Mouse (Mus musculus): Measurements from ENCODE around the gene Vmn1r66. TPM values are rescaled to one million over a fixed set of nuclear protein-coding genes. Genes with fewer than 3 reads are reported as not detected.
"Not testable (repeated sequence)": the region's sequence is repeated elsewhere in the genome, so short reads cannot be mapped to it uniquely, and the experiment has no call there.

The Vmn1r66 gene
- polyA plus RNA-seq (2014; fragmentation: Nextera tagmentation; extraction: Ambion mirVana): not detected in 2 replicates

GRCm38 (mm10) chr7:10277906-10278305 lies at the start of gene Vmn1r66:
Vmn1r66 (minus strand) TSS chr7:10278006.
- Histone ChIP-seq H3K27me3 (ENCODE audit: control insufficient read depth, insufficient read depth, low read length) (no peaks in the 10 kb centered on the region), H3K4me3 (ENCODE audit: low read depth, low read length) (no peak within 1 kb of the TSS), H3K9me3 (replicated peaks; ENCODE audit: control insufficient read depth, low read length) (peaks cover 9% of the 10 kb centered on the region; the same call in 1 of the 2 replicates), H3K27ac (ENCODE audit: low read depth, low read length) (no peak within 1 kb of the TSS), H3K9ac (ENCODE audit: low read depth, low read length) (no peak within 1 kb of the TSS), H3K4me2 (no peak within 1 kb of the TSS), H3K4me1 (ENCODE audit: control insufficient read depth, insufficient read depth, low read length) (no peaks in the 10 kb centered on the region), H3K36me3 (ENCODE audit: control insufficient read depth, insufficient read depth, low read length) (no peaks in the 10 kb centered on the region)
- no peak for ATAC-seq (replicated peaks; ENCODE audit: insufficient number of reproducible peaks, low FRiP score, low TSS enrichment)

GRCm38 (mm10) chr7:10325462-10325861 lies 47.7 kb upstream of the Vmn1r66 start:
- WGBS (ENCODE audit: insufficient replicate concordance): 68% methylated on average over 17 of the region's 20 CpGs
- H3K9ac ChIP-seq (ENCODE audit: low read depth, low read length); ATAC-seq (replicated peaks; ENCODE audit: insufficient number of reproducible peaks, low FRiP score, low TSS enrichment); H3K4me1 ChIP-seq (ENCODE audit: control insufficient read depth, insufficient read depth, low read length); H3K4me3 ChIP-seq (ENCODE audit: low read depth, low read length); H3K27ac ChIP-seq (ENCODE audit: low read depth, low read length); H3K9me3 ChIP-seq (replicated peaks; ENCODE audit: control insufficient read depth, low read length); H3K27me3 ChIP-seq (ENCODE audit: control insufficient read depth, insufficient read depth, low read length); H3K4me2 ChIP-seq; H3K36me3 ChIP-seq (ENCODE audit: control insufficient read depth, insufficient read depth, low read length): not testable (repeated sequence)

GRCm38 (mm10) chr7:10252075-10252474 lies 25.7 kb downstream of the Vmn1r66 start:
- H3K9me3 ChIP-seq (replicated peaks; ENCODE audit: control insufficient read depth, low read length): peaks cover 29% of the 10 kb centered on the region
- H3K4me3 ChIP-seq (ENCODE audit: low read depth, low read length): no peak overlapping the region
- H3K36me3 ChIP-seq (ENCODE audit: control insufficient read depth, insufficient read depth, low read length): no peaks in the 10 kb centered on the region
- no peak for ATAC-seq (replicated peaks; ENCODE audit: insufficient number of reproducible peaks, low FRiP score, low TSS enrichment)
- no peaks in the 10 kb centered on the region for H3K4me1 ChIP-seq (ENCODE audit: control insufficient read depth, insufficient read depth, low read length)
- H3K4me2 ChIP-seq: no peak overlapping the region
- H3K9ac ChIP-seq (ENCODE audit: low read depth, low read length): no peak overlapping the region
- H3K27me3 ChIP-seq (ENCODE audit: control insufficient read depth, insufficient read depth, low read length): no peaks in the 10 kb centered on the region
- no peak overlapping the region for H3K27ac ChIP-seq (ENCODE audit: low read depth, low read length)
- 86% methylated on average over 13 of the region's 13 CpGs for WGBS (ENCODE audit: insufficient replicate concordance)

GRCm38 (mm10) chr7:10249146-10249545 lies 28.7 kb downstream of the Vmn1r66 start:
- no peak overlapping the region for H3K9ac ChIP-seq (ENCODE audit: low read depth, low read length)
- H3K4me1 ChIP-seq (ENCODE audit: control insufficient read depth, insufficient read depth, low read length): no peaks in the 10 kb centered on the region
- H3K9me3 ChIP-seq (replicated peaks; ENCODE audit: control insufficient read depth, low read length): peaks cover 22% of the 10 kb centered on the region
- ATAC-seq (replicated peaks; ENCODE audit: insufficient number of reproducible peaks, low FRiP score, low TSS enrichment): no peak
- no peaks in the 10 kb centered on the region for H3K36me3 ChIP-seq (ENCODE audit: control insufficient read depth, insufficient read depth, low read length)
- no peak overlapping the region for H3K4me2 ChIP-seq
- no peak overlapping the region for H3K4me3 ChIP-seq (ENCODE audit: low read depth, low read length)
- H3K27me3 ChIP-seq (ENCODE audit: control insufficient read depth, insufficient read depth, low read length): no peaks in the 10 kb centered on the region
- WGBS (ENCODE audit: insufficient replicate concordance): 74% methylated on average over 5 of the region's 5 CpGs
- no peak overlapping the region for H3K27ac ChIP-seq (ENCODE audit: low read depth, low read length)

Other genes with a start within 250 kb of the Vmn1r66 start
- not detected in 2 replicates for gene Vmn2r50, start 224.7 kb downstream of the Vmn1r66 start, polyA plus RNA-seq (2014; fragmentation: Nextera tagmentation; extraction: Ambion mirVana)
- gene Vmn2r51, start 172.3 kb downstream of the Vmn1r66 start, polyA plus RNA-seq (2014; fragmentation: Nextera tagmentation; extraction: Ambion mirVana): not detected in 2 replicates
- not detected in 2 replicates for gene Vmn2r52, start 101.4 kb downstream of the Vmn1r66 start, polyA plus RNA-seq (2014; fragmentation: Nextera tagmentation; extraction: Ambion mirVana)
- gene Vmn1r67, start 165.3 kb upstream of the Vmn1r66 start, polyA plus RNA-seq (2014; fragmentation: Nextera tagmentation; extraction: Ambion mirVana): not detected in 2 replicates
- 10.6 and 13.1 TPM in 2 replicates for gene Zik1, start 217.4 kb upstream of the Vmn1r66 start, polyA plus RNA-seq (2014; fragmentation: Nextera tagmentation; extraction: Ambion mirVana)

Data from heart, embryonic 11.5 days (tissue).